Mouse (Mus musculus): ENCODE data around the gene Gm49366.
"Not testable (repeated sequence)": the region's sequence is repeated elsewhere in the genome, so short reads cannot be mapped to it uniquely, and the experiment has no call there.

The Gm49366 gene

GRCm38 (mm10) chr12:84083842-84084241 is 45.1 kb downstream of the Gm49366 start:
- DNase-seq (ENCODE audit: low spot score in 2 of 2), result no peak

- no peak for DNase-seq (ENCODE audit: low spot score in 2 of 2)
Observed at GRCm38 (mm10) chr12:84084581-84084980, 45.8 kb downstream of the Gm49366 start.

- DNase-seq (ENCODE audit: low spot score in 2 of 2), result not testable (repeated sequence)
Observed at GRCm38 (mm10) chr12:84094666-84095065, 55.9 kb downstream of the Gm49366 start.

GRCm38 (mm10) chr12:84099605-84100004 is 60.9 kb downstream of the Gm49366 start:
- DNase-seq (ENCODE audit: low spot score in 2 of 2), result no peak

- no peak for DNase-seq (ENCODE audit: low spot score in 2 of 2)
Observed at GRCm38 (mm10) chr12:84100071-84100470, 61.3 kb downstream of the Gm49366 start.

- peak; percentile 18 to 22 for DNase-seq (ENCODE audit: low spot score in 2 of 2)
Observed at GRCm38 (mm10) chr12:84100604-84101492, 62.1 kb downstream of the Gm49366 start, which contains the start of gene Acot6. Acot6 (plus strand) TSS chr12:84100654.

- DNase-seq (ENCODE audit: low spot score in 2 of 2), result no peak
Observed at GRCm38 (mm10) chr12:84101493-84101845, 62.7 kb downstream of the Gm49366 start.

- no peak for DNase-seq (ENCODE audit: low spot score in 2 of 2)
Observed at GRCm38 (mm10) chr12:84107012-84107411, 68.3 kb downstream of the Gm49366 start.

- DNase-seq (ENCODE audit: low spot score in 2 of 2), result no peak
Observed at GRCm38 (mm10) chr12:84107692-84108091, 69.0 kb downstream of the Gm49366 start.
